Mouse (Mus musculus): ENCODE measurements around the gene BC107364. TPM values are rescaled to one million over a fixed set of nuclear protein-coding genes. Genes with fewer than 3 reads are reported as not detected.
A peak's percentile ranks its signal among the peaks of the same experiment; 100 is the strongest.
"Not testable (repeated sequence)": the region's sequence is repeated elsewhere in the genome, so short reads cannot be mapped to it uniquely, and the experiment has no call there.

Gene BC107364
- polyA plus RNA-seq, 1 experiment from 2014 or later, result not detected

DNA sequence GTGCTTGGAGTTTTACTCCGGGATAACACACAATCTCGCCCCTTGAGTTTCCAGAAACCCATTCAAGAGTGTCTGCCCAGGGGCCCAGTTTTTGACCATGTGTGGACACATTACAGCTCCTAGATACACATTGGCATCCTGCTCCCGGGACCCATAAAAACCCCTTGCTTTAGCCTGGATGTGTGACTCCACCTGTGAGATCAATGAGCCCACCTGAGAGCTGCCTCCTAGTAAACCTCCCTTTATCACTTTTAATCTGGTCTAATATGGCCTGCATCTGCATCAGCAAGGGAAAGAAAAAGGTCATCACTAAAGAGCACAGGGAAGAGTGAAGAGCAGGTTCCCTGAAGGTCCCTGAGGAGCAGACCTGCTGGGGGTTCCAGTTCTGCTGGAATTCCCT, 29.8 kb upstream of the BC107364 start:
- no peaks in the 10 kb centered on the region for H3K4me1 ChIP-seq (ENCODE audit: control insufficient read depth, insufficient read depth, low read length)
- H3K9me3 ChIP-seq (ENCODE audit: control insufficient read depth, low read length), result no peaks in the 10 kb centered on the region
- H3K27me3 ChIP-seq (ENCODE audit: control insufficient read depth, insufficient read depth, low read length), result 0 out of 2 replicates have a peak, but pooled peaks cover 2% of the 10 kb centered on the region
- 82% methylated on average over 3 of the region's 3 CpGs for WGBS
- no peak overlapping the region for H3K9ac ChIP-seq (replicated peaks; ENCODE audit: low read depth, low read length)
- no peak overlapping the region for H3K27ac ChIP-seq (ENCODE audit: low read depth, low read length)
- no peak for ATAC-seq (ENCODE audit: low read depth)
- no peak overlapping the region for H3K4me3 ChIP-seq (ENCODE audit: low read depth, low read length)
- no peak overlapping the region for H3K4me2 ChIP-seq (ENCODE audit: low read depth, low read length)
- H3K36me3 ChIP-seq (ENCODE audit: control insufficient read depth, insufficient read depth, low read length), result no peaks in the 10 kb centered on the region

DNA sequence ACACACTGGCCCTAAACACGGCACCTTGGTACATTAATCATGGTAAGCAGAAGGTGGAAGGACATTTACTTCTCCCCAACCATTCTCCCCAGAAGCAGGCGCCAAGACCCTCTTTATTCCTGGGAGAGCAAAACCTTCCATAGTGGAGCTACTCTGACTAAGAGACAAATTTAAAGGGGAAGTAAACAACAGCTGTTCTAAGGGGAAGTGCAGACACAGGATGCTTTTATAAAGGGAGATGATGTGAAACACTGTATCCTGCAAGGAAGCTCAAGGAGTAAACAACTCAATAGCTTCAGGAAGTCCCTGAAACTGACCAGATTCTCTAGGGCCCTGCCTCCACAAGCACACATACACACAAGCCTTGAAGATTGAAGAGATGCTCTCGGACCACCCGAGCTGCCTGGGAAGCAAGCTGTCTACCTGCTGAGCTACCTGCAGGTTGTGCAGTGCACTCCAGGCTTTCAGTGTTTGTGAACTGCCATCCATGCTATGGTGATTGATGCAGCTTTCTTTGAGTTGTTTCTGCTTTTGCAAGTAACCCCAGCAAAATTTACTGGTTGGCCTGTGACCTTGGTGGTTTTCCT, 28.7 kb upstream of the BC107364 start:
- 86% methylated on average over 4 of the region's 4 CpGs for WGBS
- ATAC-seq (ENCODE audit: low read depth), result no peak
- Histone ChIP-seq H3K27ac (ENCODE audit: low read depth, low read length) (no peak overlapping the region), H3K9ac (replicated peaks; ENCODE audit: low read depth, low read length) (no peak overlapping the region), H3K4me3 (ENCODE audit: low read depth, low read length) (no peak overlapping the region), H3K27me3 (ENCODE audit: control insufficient read depth, insufficient read depth, low read length) (peaks cover 10% of the 10 kb centered on the region), H3K4me1 (ENCODE audit: control insufficient read depth, insufficient read depth, low read length) (no peaks in the 10 kb centered on the region), H3K4me2 (ENCODE audit: low read depth, low read length) (no peak overlapping the region), H3K36me3 (ENCODE audit: control insufficient read depth, insufficient read depth, low read length) (no peaks in the 10 kb centered on the region), H3K9me3 (ENCODE audit: control insufficient read depth, low read length) (no peaks in the 10 kb centered on the region)

DNA sequence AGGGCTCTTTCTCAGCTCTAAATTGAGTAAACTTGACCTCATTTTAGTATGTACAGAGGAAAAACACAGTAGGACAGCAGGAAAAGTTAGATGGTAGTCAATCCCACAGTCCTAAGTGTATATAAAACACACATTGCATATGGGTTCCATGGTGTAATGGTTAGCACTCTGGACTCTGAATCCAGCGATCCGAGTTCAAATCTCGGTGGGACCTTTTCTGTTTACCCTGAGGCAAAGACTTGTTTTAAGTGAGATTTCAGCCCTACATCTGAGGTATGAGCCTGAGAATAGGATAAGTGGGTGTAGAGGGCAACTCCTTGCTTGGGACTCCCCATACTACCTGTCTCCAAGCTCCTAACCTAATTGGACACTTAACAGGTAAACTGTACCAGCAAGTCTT, 27.1 kb upstream of the BC107364 start:
- Histone ChIP-seq H3K4me1 (ENCODE audit: control insufficient read depth, insufficient read depth, low read length) (0 out of 2 replicates have a peak, but pooled peaks cover 3% of the 10 kb centered on the region), H3K27me3 (ENCODE audit: control insufficient read depth, insufficient read depth, low read length) (peaks cover 18% of the 10 kb centered on the region), H3K9ac (replicated peaks; ENCODE audit: low read depth, low read length) (no peak overlapping the region), H3K4me3 (ENCODE audit: low read depth, low read length) (no peak overlapping the region), H3K4me2 (ENCODE audit: low read depth, low read length) (no peak overlapping the region), H3K27ac (ENCODE audit: low read depth, low read length) (no peak overlapping the region), H3K9me3 (ENCODE audit: control insufficient read depth, low read length) (no peaks in the 10 kb centered on the region), H3K36me3 (ENCODE audit: control insufficient read depth, insufficient read depth, low read length) (no peaks in the 10 kb centered on the region)
- no peak for ATAC-seq (ENCODE audit: low read depth)
- 22% methylated on average over 3 of the region's 3 CpGs for WGBS

DNA sequence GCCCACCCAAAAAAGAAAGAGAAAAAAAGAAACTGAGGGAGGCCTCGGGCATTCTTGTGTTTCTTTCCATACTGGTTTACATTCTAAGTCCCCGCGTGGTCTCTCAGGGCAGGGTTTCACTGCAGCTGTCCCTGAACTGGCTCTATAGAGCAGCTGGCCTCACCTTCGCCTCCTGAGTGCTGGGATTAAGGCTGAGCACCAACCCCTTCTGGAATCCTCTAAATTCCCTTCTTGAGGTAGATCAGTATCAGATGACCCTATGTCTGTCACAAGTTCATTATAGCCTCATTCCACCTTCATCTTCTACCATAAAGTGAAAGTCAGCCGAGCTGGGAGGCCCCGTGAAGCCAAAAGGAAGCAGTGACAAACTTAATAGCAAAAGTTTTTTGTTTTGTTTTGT, 25.5 kb upstream of the BC107364 start:
- H3K27ac ChIP-seq (ENCODE audit: low read depth, low read length), result no peak overlapping the region
- no peak overlapping the region for H3K4me2 ChIP-seq (ENCODE audit: low read depth, low read length)
- no peak overlapping the region for H3K4me3 ChIP-seq (ENCODE audit: low read depth, low read length)
- 0 out of 2 replicates have a peak, but pooled peaks cover 3% of the 10 kb centered on the region for H3K4me1 ChIP-seq (ENCODE audit: control insufficient read depth, insufficient read depth, low read length)
- 71% methylated on average over 6 of the region's 6 CpGs for WGBS
- ATAC-seq (ENCODE audit: low read depth), result no peak
- no peak overlapping the region for H3K9ac ChIP-seq (replicated peaks; ENCODE audit: low read depth, low read length)
- H3K27me3 ChIP-seq (ENCODE audit: control insufficient read depth, insufficient read depth, low read length), result peaks cover 26% of the 10 kb centered on the region
- H3K9me3 ChIP-seq (ENCODE audit: control insufficient read depth, low read length), result no peaks in the 10 kb centered on the region
- H3K36me3 ChIP-seq (ENCODE audit: control insufficient read depth, insufficient read depth, low read length), result no peaks in the 10 kb centered on the region

DNA sequence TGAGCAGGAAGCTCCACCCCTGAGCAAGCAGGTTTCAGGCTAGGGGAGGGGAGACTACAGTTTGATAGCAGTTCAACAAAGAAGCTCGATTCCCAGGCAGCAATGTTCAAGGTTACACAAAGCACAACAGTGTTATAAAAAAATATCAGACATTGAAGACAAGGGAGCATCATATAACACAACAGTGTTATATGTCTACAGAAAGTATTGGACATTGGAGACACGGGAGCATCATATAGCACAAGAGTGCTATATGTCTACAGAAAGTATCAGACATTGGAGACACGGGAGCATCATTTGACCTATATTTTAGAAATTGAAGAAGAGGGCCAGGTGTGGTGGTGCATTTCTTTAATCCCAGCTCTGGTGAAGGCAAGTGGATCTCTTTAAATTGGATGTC, 25.0 kb upstream of the BC107364 start:
- Histone ChIP-seq H3K27ac (ENCODE audit: low read depth, low read length) (no peak overlapping the region), H3K9me3 (ENCODE audit: control insufficient read depth, low read length) (no peaks in the 10 kb centered on the region), H3K9ac (replicated peaks; ENCODE audit: low read depth, low read length) (no peak overlapping the region), H3K4me3 (ENCODE audit: low read depth, low read length) (no peak overlapping the region), H3K36me3 (ENCODE audit: control insufficient read depth, insufficient read depth, low read length) (no peaks in the 10 kb centered on the region), H3K27me3 (ENCODE audit: control insufficient read depth, insufficient read depth, low read length) (peaks cover 26% of the 10 kb centered on the region), H3K4me2 (ENCODE audit: low read depth, low read length) (no peak overlapping the region), H3K4me1 (ENCODE audit: control insufficient read depth, insufficient read depth, low read length) (0 out of 2 replicates have a peak, but pooled peaks cover 3% of the 10 kb centered on the region)
- ATAC-seq (ENCODE audit: low read depth), result no peak
- WGBS, result 52% methylated on average over 3 of the region's 3 CpGs

DNA sequence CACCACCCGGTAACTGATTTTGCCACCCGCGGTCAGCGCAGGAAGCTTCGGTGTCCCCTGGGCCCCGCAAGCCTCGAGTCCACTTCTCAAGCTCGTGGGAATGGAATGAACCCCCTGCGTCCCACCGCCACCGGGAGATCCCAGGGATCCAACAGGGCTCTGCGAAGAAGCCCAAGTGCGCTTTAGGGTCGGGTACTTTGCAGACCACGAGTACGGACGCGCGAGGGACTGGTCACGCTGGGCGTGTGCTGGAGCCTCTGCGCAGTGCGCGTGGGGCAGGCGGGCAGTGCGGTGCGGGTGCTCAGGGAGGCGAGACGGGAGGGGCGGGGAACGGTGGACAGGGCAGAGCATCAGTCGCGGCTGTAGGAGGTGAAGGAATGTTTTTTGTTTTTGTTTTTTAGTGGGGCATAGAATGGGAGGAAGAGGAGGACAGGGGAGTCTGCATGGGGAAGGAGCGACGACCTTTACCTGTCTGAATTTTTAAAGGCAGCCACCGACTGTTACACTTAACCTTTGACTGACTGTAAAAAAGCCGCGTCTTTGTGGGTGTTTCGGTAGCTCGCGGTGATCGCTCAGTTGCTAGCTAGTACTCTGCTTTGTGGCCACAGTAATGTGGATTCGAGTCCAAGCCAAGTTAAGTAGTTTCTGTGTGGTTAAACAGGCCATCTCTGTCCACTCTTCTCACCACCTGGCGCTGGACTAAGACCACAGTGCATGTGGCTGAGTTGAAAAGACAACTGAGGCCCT, 23.0 kb upstream of the BC107364 start:
- peaks cover 26% of the 10 kb centered on the region for H3K27me3 ChIP-seq (ENCODE audit: control insufficient read depth, insufficient read depth, low read length)
- H3K4me3 ChIP-seq (ENCODE audit: low read depth, low read length), result peak overlapping the region; percentile 25
- WGBS, result 2% methylated on average over 44 of the region's 44 CpGs
- ATAC-seq (ENCODE audit: low read depth), result no peak
- H3K9me3 ChIP-seq (ENCODE audit: control insufficient read depth, low read length), result no peaks in the 10 kb centered on the region
- H3K27ac ChIP-seq (ENCODE audit: low read depth, low read length), result no peak overlapping the region
- H3K36me3 ChIP-seq (ENCODE audit: control insufficient read depth, insufficient read depth, low read length), result no peaks in the 10 kb centered on the region
- peak overlapping the region; percentile 62 for H3K4me2 ChIP-seq (ENCODE audit: low read depth, low read length)
- H3K4me1 ChIP-seq (ENCODE audit: control insufficient read depth, insufficient read depth, low read length), result 0 out of 2 replicates have a peak, but pooled peaks cover 3% of the 10 kb centered on the region
- no peak overlapping the region; the same call in 1 of the 2 replicates for H3K9ac ChIP-seq (replicated peaks; ENCODE audit: low read depth, low read length)

DNA sequence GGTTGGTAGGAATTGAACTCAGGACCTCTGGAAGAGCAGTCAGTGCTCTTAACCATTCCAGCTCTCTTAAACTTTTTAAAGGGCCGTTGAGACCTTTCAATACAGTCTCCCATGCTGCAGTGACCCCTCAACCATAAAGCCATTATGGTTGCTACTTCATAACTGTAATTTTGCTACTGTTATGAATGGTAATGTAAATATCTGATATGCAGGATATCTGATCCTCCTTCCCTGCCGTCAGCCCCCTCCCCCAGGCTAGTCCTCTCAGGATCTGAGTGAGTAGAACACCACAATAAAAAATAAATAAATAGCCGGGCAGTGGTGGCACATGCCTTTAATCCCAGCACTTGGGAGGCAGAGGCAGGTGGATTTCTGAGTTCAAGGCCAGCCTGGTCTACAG, 21.4 kb upstream of the BC107364 start:
- WGBS, result 74% methylated on average over 3 of the region's 3 CpGs
- not testable (repeated sequence) for H3K36me3 ChIP-seq (ENCODE audit: control insufficient read depth, insufficient read depth, low read length); H3K27ac ChIP-seq (ENCODE audit: low read depth, low read length); H3K4me2 ChIP-seq (ENCODE audit: low read depth, low read length); H3K9ac ChIP-seq (replicated peaks; ENCODE audit: low read depth, low read length); H3K9me3 ChIP-seq (ENCODE audit: control insufficient read depth, low read length); H3K4me1 ChIP-seq (ENCODE audit: control insufficient read depth, insufficient read depth, low read length); H3K4me3 ChIP-seq (ENCODE audit: low read depth, low read length); ATAC-seq (ENCODE audit: low read depth)
- peaks cover 26% of the 10 kb centered on the region for H3K27me3 ChIP-seq (ENCODE audit: control insufficient read depth, insufficient read depth, low read length)

DNA sequence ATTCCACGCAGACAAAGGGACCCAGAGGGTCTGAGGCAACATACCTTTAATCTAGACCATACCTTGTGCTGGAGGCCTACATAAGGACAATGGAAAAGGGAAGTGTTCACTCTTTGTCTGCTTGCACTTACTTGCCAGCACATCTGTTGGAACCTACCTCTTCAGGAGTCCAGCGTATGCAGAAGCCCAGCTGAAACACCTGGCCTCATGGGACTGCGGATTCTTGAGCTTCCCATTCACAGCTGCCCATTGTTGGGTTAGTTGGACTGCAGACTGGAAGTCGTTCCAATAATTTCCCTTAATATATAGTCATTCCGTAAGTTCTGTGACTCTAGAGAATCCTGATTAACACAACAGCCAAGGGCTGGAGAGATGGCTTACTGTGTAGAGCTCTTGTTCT, 20.0 kb upstream of the BC107364 start:
- no peaks in the 10 kb centered on the region for H3K9me3 ChIP-seq (ENCODE audit: control insufficient read depth, low read length)
- 92% methylated on average over 5 of the region's 5 CpGs for WGBS
- no peak overlapping the region for H3K4me3 ChIP-seq (ENCODE audit: low read depth, low read length)
- no peak for ATAC-seq (ENCODE audit: low read depth)
- H3K9ac ChIP-seq (replicated peaks; ENCODE audit: low read depth, low read length), result no peak overlapping the region
- H3K4me1 ChIP-seq (ENCODE audit: control insufficient read depth, insufficient read depth, low read length), result 0 out of 2 replicates have a peak, but pooled peaks cover 3% of the 10 kb centered on the region
- H3K27ac ChIP-seq (ENCODE audit: low read depth, low read length), result no peak overlapping the region
- no peak overlapping the region for H3K4me2 ChIP-seq (ENCODE audit: low read depth, low read length)
- H3K27me3 ChIP-seq (ENCODE audit: control insufficient read depth, insufficient read depth, low read length), result peaks cover 26% of the 10 kb centered on the region
- H3K36me3 ChIP-seq (ENCODE audit: control insufficient read depth, insufficient read depth, low read length), result no peaks in the 10 kb centered on the region

DNA sequence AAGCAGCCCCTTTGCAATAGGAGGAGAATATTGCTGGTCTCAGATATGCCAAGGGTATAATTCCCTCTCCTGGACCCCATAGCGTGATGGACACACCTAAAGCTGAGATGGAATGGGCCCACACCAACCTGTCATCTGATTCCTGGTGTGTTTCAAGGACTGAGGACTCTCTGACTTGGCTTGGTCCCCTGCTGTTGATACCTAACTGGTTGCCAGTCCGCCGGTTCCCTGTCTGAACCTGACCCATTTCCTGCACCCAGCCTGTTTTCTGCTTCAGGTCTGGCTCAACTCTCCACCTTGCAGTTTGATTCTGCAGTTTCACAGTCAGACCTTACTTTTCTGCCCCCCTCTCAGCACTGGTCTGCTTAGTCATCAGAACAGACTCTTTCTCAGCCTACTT, 17.5 kb upstream of the BC107364 start:
- peaks cover 10% of the 10 kb centered on the region for H3K27me3 ChIP-seq (ENCODE audit: control insufficient read depth, insufficient read depth, low read length)
- WGBS, result 83% methylated on average over 3 of the region's 3 CpGs
- no peak for ATAC-seq (ENCODE audit: low read depth)

More for the DNA sequence above, 17.5 kb upstream of the BC107364 start:
- H3K9ac ChIP-seq (replicated peaks; ENCODE audit: low read depth, low read length), result no peak overlapping the region
- no peak overlapping the region for H3K4me2 ChIP-seq (ENCODE audit: low read depth, low read length)
- no peaks in the 10 kb centered on the region for H3K9me3 ChIP-seq (ENCODE audit: control insufficient read depth, low read length)
- no peaks in the 10 kb centered on the region for H3K4me1 ChIP-seq (ENCODE audit: control insufficient read depth, insufficient read depth, low read length)
- no peak overlapping the region for H3K27ac ChIP-seq (ENCODE audit: low read depth, low read length)
- H3K4me3 ChIP-seq (ENCODE audit: low read depth, low read length), result no peak overlapping the region
- H3K36me3 ChIP-seq (ENCODE audit: control insufficient read depth, insufficient read depth, low read length), result no peaks in the 10 kb centered on the region

All from neural tube, embryonic 14.5 days (tissue).